Mouse (Mus musculus) forebrain, postnatal 0 days (tissue): ENCODE results near the gene Gpr119. TPM values are rescaled to one million over a fixed set of nuclear protein-coding genes. Genes with fewer than 3 reads are reported as not detected.

Experiments used
- ATAC-seq: fragments of 200-750 bp; cut with Nextera tagmentation; 2 replicates; pipeline ENCODE4 v1.8.0; 2017; ENCODE audit warnings: mild to moderate bottlenecking, moderate library complexity
- DNase-seq: peaks from one replicate; pipeline ENCODE4 v3.0.0-alpha.2; 2015
- H3K27ac ChIP-seq: fragments of 300-500 bp; sonication (generic); 2 replicates; pipeline ENCODE4 v1.5.1; 2014; ENCODE audit warnings: low read depth, mild to moderate bottlenecking, antibody characterized with exemption, low read length, moderate library complexity, mixed read lengths
- H3K27me3 ChIP-seq: fragments of 300-500 bp; sonication (generic); 2 replicates; pipeline ENCODE4 v1.6.1; 2014; ENCODE audit warnings: mild to moderate bottlenecking, low read length, mixed read lengths; ENCODE audit not compliant: insufficient read depth
- H3K36me3 ChIP-seq: fragments of 300-500 bp; sonication (generic); 2 replicates; pipeline ENCODE4 v1.6.1; 2014; ENCODE audit warnings: mild to moderate bottlenecking, moderate library complexity; ENCODE audit not compliant: insufficient read depth
- H3K4me1 ChIP-seq: fragments of 300-500 bp; sonication (generic); 2 replicates; pipeline ENCODE4 v1.6.1; 2014; ENCODE audit warnings: antibody characterized with exemption; ENCODE audit not compliant: insufficient read depth
- H3K4me2 ChIP-seq: fragments of 300-500 bp; sonication (generic); 2 replicates; pipeline ENCODE4 v1.6.1; 2014; ENCODE audit warnings: low read depth, mild to moderate bottlenecking, moderate library complexity
- H3K4me3 ChIP-seq: fragments of 300-500 bp; sonication (generic); 2 replicates; pipeline ENCODE4 v1.5.1; 2014; ENCODE audit warnings: low read depth, low read length, mixed read lengths
- H3K9ac ChIP-seq: fragments of 300-500 bp; sonication (generic); 2 replicates; pipeline ENCODE4 v1.6.1; 2014; ENCODE audit warnings: mild to moderate bottlenecking
- H3K9me3 ChIP-seq: fragments of 300-500 bp; sonication (generic); 2 replicates; pipeline ENCODE4 v1.6.1; 2016; ENCODE audit warnings: low read length
- CTCF ChIP-seq: sonication (generic); IDR thresholded peaks from 2 replicates; pipeline ENCODE4 v1.5.1; 2016; ENCODE audit warnings: antibody characterized with exemption, control low read depth, low read depth
- WGBS: fragments of 180-500 bp; shearing (Covaris S2); extraction: QIAGEN DNeasy Blood & Tissue Kit; methylation state at CpG from one replicate; pipeline ENCODE4 v1.1.7; 2014; 5-methylcytosine and 5-hydroxymethylcytosine counted together
- polyA plus RNA-seq: library from polyadenylated mRNA; unstranded; fragments of >200 nt; fragmentation: Nextera tagmentation; extraction: Ambion mirVana; gene quantifications from 2 replicates; pipeline ENCODE4 v1.2.1, GENCODE M21; 2015
- total RNA-seq: library from RNA; depleted of rRNA; stranded (reverse); fragments of >200 nt; gene quantifications from 2 replicates; pipeline ENCODE4 v1.2.3, GENCODE M21; 2014

Gpr119 gene
- total and polyA plus RNA-seq, 2 experiments from 2014 or later, result 0.14 TPM; not detected in 1

GRCm38 (mm10) chrX:48671714-48672113, 2.6 kb downstream of the Gpr119 start:
- no peaks in the 10 kb centered on the region for H3K9me3 ChIP-seq
- ATAC-seq (no peak), DNase-seq (no peak)
- no peak overlapping the region for H3K27ac ChIP-seq
- no peak for TF ChIP-seq CTCF
- no peak overlapping the region for H3K9ac ChIP-seq
- H3K4me2 ChIP-seq, result no peak overlapping the region
- H3K4me1 ChIP-seq, result no peaks in the 10 kb centered on the region
- no peaks in the 10 kb centered on the region for H3K27me3 ChIP-seq
- H3K4me3 ChIP-seq, result no peak overlapping the region
- 78% methylated on average over 3 of the region's 3 CpGs for WGBS
- H3K36me3 ChIP-seq, result no peaks in the 10 kb centered on the region

GRCm38 (mm10) chrX:48669588-48669987, 4.7 kb downstream of the Gpr119 start:
- 59% methylated on average over 3 of the region's 3 CpGs for WGBS
- H3K4me2 ChIP-seq, result no peak overlapping the region
- no peak overlapping the region for H3K27ac ChIP-seq
- H3K27me3 ChIP-seq, result no peaks in the 10 kb centered on the region
- no peak overlapping the region for H3K4me3 ChIP-seq
- no peaks in the 10 kb centered on the region for H3K4me1 ChIP-seq
- H3K9ac ChIP-seq, result no peak overlapping the region
- peak; percentile 18; the same call in 1 of the 2 replicates for TF ChIP-seq CTCF
- no peaks in the 10 kb centered on the region for H3K36me3 ChIP-seq
- ATAC-seq (no peak), DNase-seq (no peak)
- H3K9me3 ChIP-seq, result no peaks in the 10 kb centered on the region

- Histone ChIP-seq H3K27ac (no peak overlapping the region), H3K27me3 (no peaks in the 10 kb centered on the region), H3K4me2 (no peak overlapping the region), H3K9ac (no peak overlapping the region), H3K9me3 (no peaks in the 10 kb centered on the region), H3K4me1 (no peaks in the 10 kb centered on the region), H3K36me3 (no peaks in the 10 kb centered on the region), H3K4me3 (no peak overlapping the region)
- TF ChIP-seq CTCF, result no peak
- WGBS, result 30% methylated on average over 6 of the region's 6 CpGs
- no peak for ATAC-seq
- no peak for DNase-seq
These were observed 7.5 kb downstream of the Gpr119 start for GRCm38 (mm10) chrX:48666807-48667206.

GRCm38 (mm10) chrX:48644122-48644521, 30.2 kb downstream of the Gpr119 start:
- DNase-seq (peak; percentile 12), ATAC-seq (no peak)
- TF ChIP-seq CTCF, result peak; percentile 53
- WGBS, result 94% methylated on average over 2 of the region's 2 CpGs
- Histone ChIP-seq H3K9me3 (no peaks in the 10 kb centered on the region), H3K27ac (no peak overlapping the region), H3K4me2 (no peak overlapping the region), H3K36me3 (peaks cover 3% of the 10 kb centered on the region; the same call in 1 of the 2 replicates), H3K4me3 (no peak overlapping the region), H3K4me1 (no peaks in the 10 kb centered on the region), H3K9ac (no peak overlapping the region), H3K27me3 (no peaks in the 10 kb centered on the region)

- DNase-seq (no peak), ATAC-seq (no peak)
- Histone ChIP-seq H3K4me1 (no peaks in the 10 kb centered on the region), H3K9me3 (no peaks in the 10 kb centered on the region), H3K27ac (no peak overlapping the region), H3K4me3 (no peak overlapping the region), H3K27me3 (no peaks in the 10 kb centered on the region), H3K9ac (no peak overlapping the region), H3K36me3 (0 out of 2 replicates have a peak, but pooled peaks cover 3% of the 10 kb centered on the region), H3K4me2 (no peak overlapping the region)
- TF ChIP-seq CTCF, result 0 out of 2 replicates have a peak, but pooled peaks have one; percentile 12
- 59% methylated on average over 2 of the region's 2 CpGs for WGBS
These were observed 37.2 kb downstream of the Gpr119 start for GRCm38 (mm10) chrX:48637032-48637431.

- TF ChIP-seq CTCF, result no peak
- H3K27me3 ChIP-seq, result no peaks in the 10 kb centered on the region
- 0 out of 2 replicates have a peak, but pooled peaks cover 4% of the 10 kb centered on the region for H3K4me1 ChIP-seq
- peak overlapping the region; percentile 57 for H3K4me3 ChIP-seq
- H3K9ac ChIP-seq, result peak overlapping the region; percentile 59
- no peaks in the 10 kb centered on the region for H3K36me3 ChIP-seq
- 31% methylated on average over 9 of the region's 9 CpGs for WGBS
- H3K9me3 ChIP-seq, result no peaks in the 10 kb centered on the region
- H3K4me2 ChIP-seq, result peak overlapping the region; percentile 49
- ATAC-seq (peak; percentile 21), DNase-seq (no peak)
- peak overlapping the region; percentile 88 for H3K27ac ChIP-seq
These were observed 50.2 kb downstream of the Gpr119 start for GRCm38 (mm10) chrX:48624054-48624420.

- no peaks in the 10 kb centered on the region for H3K36me3 ChIP-seq
- H3K9ac ChIP-seq, result peak within 1 kb of the TSS; percentile 59
- ATAC-seq (peak; percentile 99), DNase-seq (peak; percentile 91)
- WGBS, result 20% methylated on average over 38 of the region's 38 CpGs
- H3K4me2 ChIP-seq, result peak within 1 kb of the TSS; percentile 49
- H3K4me3 ChIP-seq, result peak within 1 kb of the TSS; percentile 57
- no peaks in the 10 kb centered on the region for H3K9me3 ChIP-seq
- 0 out of 2 replicates have a peak, but pooled peaks cover 4% of the 10 kb centered on the region for H3K4me1 ChIP-seq
- H3K27ac ChIP-seq, result peak within 1 kb of the TSS; percentile 88
- TF ChIP-seq CTCF, result no peak
- H3K27me3 ChIP-seq, result no peaks in the 10 kb centered on the region
These were observed 50.8 kb downstream of the Gpr119 start, which contains the start of gene Slc25a14 for GRCm38 (mm10) chrX:48623379-48624053. Gene Slc25a14, plus strand, starts transcription at chrX:48623413.
